Mouse (Mus musculus) thymus, postnatal 36 days (tissue): ENCODE results near the gene Fam173a.
A peak's percentile ranks its signal among the peaks of the same experiment; 100 is the strongest.
"Not testable (repeated sequence)": the region's sequence is repeated elsewhere in the genome, so short reads cannot be mapped to it uniquely, and the experiment has no call there.

ENCODE experiments used
- DNase-seq, 2 experiments: peaks; one replicate each; pipeline ENCODE4 v3.0.0; 2022; ENCODE audit warnings: mixed read lengths in 2 of 2

The Fam173a gene

GRCm38 (mm10) chr17:25828712-25829557 lies 36.2 kb upstream of the Fam173a start, which contains the start of gene Jmjd8:
Jmjd8 (plus strand) TSS chr17:25828867.
- DNase-seq = peak; percentile 73 to 77

GRCm38 (mm10) chr17:25828223-25828594 lies 35.5 kb upstream of the Fam173a start:
- DNase-seq = peak in 1 of 2 experiments; percentile 53

- DNase-seq = no peak
Measured at GRCm38 (mm10) chr17:25827546-25828222, 35.0 kb upstream of the Fam173a start.

- DNase-seq = no peak
Measured at GRCm38 (mm10) chr17:25827011-25827410, 34.3 kb upstream of the Fam173a start.

- DNase-seq = no peak
Measured at GRCm38 (mm10) chr17:25825984-25826570, 33.4 kb upstream of the Fam173a start.

GRCm38 (mm10) chr17:25825311-25825710 lies 32.6 kb upstream of the Fam173a start:
- no peak for DNase-seq

GRCm38 (mm10) chr17:25824362-25825142 lies 31.9 kb upstream of the Fam173a start:
- DNase-seq = no peak

GRCm38 (mm10) chr17:25823452-25823851 lies 30.8 kb upstream of the Fam173a start, which contains the start of gene Wdr24:
Wdr24 (plus strand) TSS chr17:25823627.
- DNase-seq = peak; percentile 73 to 75

GRCm38 (mm10) chr17:25818851-25819780 lies 26.4 kb upstream of the Fam173a start:
- DNase-seq = peak in 1 of 2 experiments; percentile 11

GRCm38 (mm10) chr17:25817662-25818061 lies 25.0 kb upstream of the Fam173a start:
- no peak for DNase-seq

GRCm38 (mm10) chr17:25813471-25813870 lies 20.8 kb upstream of the Fam173a start:
- DNase-seq = peak; percentile 72 to 79

GRCm38 (mm10) chr17:25810890-25811289 lies 18.2 kb upstream of the Fam173a start:
- no peak for DNase-seq

- no peak for DNase-seq
Measured at GRCm38 (mm10) chr17:25809606-25810340, 17.1 kb upstream of the Fam173a start.

GRCm38 (mm10) chr17:25808789-25809605 lies 16.3 kb upstream of the Fam173a start, which contains the start of gene Fbxl16:
Fbxl16 (plus strand) TSS chr17:25809085.
- peak in 1 of 2 experiments; percentile 28 for DNase-seq

- DNase-seq = no peak
Measured at GRCm38 (mm10) chr17:25808028-25808427, 15.3 kb upstream of the Fam173a start.

GRCm38 (mm10) chr17:25807452-25807851 lies 14.8 kb upstream of the Fam173a start:
- not testable (repeated sequence) for DNase-seq

GRCm38 (mm10) chr17:25806507-25806906 lies 13.8 kb upstream of the Fam173a start:
- no peak for DNase-seq

- no peak for DNase-seq
Measured at GRCm38 (mm10) chr17:25802825-25803517, 10.3 kb upstream of the Fam173a start.

GRCm38 (mm10) chr17:25801029-25801428 lies 8.3 kb upstream of the Fam173a start:
- DNase-seq = peak; percentile 68 to 70
